Mouse (Mus musculus): ENCODE data around the gene Uroc1.

Gene Uroc1

DNA sequence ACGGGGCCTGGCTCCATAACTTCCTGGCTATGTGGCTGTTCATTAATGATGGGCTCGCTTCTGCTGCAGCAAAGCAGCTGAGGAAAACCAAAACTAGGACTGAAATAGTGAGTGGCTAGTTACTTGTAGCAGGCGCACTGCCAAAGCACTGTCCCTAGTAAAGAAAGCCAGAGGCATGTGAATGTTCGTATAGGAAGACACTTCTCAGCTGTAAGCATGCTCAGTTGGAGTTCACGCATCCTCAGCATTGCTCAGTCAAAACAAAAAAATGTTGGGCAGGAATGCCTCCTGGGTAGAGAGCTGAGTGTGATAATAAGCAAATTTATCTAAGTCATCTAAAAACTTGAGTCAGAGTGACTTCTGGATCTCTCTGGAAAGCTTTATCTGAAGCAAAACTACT lies 25.1 kb downstream of the Uroc1 start:
- no peak for DNase-seq

DNA sequence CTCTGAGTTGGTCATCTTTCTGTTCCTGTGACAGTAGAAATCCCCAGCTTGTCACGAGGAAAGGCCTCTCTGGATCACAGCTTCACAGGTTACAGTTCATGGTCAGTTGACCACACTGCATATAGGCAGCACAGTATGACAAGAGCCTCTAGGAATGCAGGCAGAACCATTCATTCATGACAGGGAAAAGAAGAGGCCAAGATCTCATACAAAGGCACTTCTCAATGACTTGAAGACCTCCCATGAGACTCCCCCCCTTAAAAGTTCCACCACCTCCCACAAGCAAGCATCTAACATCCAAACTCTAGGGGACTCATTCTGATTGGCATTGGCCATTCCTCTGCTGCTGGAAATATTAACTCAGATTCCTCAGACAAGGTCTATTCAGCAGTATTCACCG lies 26.4 kb downstream of the Uroc1 start:
- DNase-seq: no peak

DNA sequence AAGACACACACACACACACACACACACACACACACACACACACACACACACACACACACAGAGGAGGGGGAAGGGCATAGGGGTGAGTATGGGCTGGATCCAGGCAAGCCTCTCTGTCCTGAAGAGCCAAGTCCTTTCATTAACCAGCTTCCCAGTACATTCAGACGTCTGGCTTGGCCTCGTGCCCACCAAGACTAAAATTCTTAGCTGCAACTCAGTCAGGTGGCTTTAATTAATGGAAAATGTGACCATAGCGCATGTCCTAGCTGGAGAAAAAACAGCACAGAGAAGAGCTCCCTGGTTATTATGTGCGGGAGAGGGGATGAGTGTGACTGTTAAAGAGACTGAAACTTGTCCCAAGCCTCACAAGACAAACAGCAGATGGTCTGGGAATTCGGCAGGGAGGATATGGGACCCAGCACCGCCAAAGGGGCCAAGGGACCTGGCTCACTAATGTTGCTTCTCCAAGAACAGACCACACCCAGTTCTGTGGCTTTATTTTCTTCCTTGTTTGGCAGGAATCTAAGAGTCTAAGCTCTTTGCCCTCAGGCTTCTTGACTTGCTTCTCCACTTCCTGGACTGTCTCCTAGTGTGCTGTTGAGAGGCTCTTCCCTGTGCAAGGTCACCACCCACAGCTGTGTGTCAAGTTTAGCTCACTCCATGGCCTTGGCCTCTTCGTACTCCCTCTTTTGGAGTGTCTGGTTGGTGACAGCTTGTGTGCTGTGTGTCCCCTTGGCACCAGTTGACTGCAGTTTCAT lies 27.1 kb downstream of the Uroc1 start:
- DNase-seq: peak; percentile 17

DNA sequence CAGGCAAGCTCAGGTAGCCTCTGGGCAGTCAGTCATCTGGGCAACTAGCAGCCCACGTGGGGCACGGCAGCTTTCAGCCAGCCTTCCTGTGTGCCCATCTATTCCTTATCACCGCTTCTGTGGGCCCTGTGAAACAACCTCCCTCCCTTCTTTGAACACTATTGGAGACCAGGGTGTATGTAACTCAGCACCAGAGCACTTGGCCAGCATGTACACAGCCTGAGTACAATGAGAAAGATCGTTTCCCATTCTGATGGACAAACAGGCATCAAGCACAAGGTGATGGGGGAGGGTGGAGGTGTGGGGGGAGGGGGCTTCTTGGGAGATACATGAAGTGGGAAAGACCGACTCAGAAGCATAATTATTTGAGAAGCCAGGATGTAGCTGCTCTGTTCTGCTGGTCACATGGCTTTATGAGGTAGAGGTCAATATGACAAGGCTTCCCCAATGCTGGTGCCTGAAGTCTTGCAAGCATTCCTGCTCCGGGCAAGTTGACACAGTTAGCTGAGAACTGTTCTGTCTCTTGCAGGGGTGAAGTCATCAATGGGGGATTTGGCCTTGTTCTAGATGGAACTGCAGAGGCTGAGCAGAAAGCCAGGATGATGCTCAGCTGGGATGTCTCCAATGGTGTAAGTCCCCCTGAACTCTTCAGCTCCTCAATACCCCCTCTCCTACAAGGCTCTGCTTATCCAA lies 28.0 kb downstream of the Uroc1 start:
- no peak for DNase-seq

DNA sequence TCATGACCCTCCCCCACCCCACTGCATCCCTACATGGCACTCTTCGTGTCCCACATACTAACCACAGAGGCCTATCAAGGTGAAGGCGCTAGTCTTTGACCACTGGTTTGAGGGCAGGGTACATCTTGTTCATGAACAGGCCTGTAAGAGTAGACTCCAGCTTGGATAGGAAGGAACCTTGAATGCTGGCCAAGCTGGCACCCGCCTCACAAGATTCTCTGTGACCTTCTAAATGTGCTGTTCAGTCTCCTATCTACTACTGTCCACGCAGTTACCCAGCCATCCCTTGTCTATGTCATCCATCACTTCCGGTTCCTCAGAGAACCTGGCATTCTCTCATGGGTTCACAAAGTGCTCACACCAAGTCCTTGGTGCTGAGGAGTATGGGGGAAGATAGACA lies 30.2 kb downstream of the Uroc1 start:
- DNase-seq: no peak

DNA sequence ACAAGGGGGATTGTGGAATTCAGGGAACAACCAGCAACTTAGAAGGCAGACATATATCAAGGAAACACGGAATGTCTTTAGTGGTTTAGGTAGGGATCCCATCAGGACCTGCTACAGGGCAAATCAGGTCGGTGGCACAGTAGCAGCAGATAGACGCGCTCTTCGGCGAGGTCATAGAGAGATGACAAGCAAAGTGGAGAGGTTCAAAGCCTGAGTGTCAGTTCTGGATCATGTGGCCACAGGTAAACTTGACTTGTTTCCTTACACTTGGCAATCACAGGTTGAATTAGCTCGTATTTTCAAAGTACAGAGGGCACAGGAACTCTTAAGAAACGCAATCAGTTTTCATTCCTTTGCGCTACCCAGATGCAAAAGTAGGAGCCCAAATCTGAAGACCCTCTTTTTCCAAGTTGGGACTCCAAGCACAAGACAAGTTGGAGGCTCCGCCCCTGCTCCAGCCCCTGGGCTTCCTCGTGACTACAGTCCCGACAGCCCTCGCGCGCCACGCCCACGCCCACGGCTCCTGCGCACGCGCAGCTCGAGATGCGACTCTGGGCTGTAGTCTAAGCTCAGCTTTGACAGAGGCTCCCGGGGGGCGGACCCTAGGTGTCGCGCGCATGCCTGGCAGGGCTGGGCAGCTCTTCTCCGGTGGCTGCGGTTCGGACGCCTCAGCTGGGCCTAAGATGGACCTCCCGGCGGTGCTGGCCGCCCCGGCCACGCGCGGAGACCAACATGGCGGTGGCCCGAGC lies 36.1 kb downstream of the Uroc1 start, which contains the start of gene Zxdc:
Gene Zxdc, plus strand, starts transcription at position 517 of the 749 bp plus-strand sequence.
- peak; percentile 99 for DNase-seq

DNA sequence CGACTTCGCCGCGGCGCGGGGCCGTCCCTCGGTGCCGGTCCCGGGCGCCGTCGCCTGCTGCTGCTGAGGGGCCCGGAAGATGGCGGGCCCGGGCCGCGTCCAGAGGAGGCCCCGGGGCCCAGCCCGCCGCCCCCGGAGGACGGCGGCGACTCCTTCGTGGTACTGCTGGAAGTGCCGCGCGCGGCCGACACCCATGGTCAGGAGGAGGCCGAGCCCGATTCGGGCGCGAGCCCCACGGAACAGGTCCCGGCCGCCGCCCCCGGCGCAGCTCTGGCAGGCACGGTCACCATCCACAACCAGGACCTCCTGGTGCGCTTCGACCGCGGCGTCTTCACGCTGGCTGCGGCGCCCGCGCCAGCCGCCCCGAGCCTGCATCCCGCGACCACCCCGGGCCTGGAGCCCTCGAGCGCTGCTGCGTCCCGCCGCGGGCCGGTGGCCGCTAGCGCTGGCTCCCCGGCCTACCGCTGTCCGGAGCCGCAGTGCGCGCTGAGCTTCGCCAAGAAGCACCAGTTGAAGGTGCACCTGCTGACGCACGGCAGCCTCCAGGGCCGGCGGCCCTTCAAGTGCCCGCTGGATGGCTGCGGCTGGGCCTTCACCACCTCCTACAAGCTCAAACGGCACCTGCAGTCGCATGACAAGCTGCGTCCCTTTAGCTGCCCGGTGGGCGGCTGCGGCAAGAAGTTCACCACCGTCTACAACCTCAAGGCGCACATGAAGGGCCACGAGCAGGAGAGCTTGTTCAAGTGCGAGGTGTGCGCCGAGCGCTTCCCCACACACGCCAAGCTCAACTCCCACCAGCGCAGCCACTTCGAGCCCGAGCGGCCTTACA lies 36.9 kb downstream of the Uroc1 start:
- DNase-seq: no peak

DNA sequence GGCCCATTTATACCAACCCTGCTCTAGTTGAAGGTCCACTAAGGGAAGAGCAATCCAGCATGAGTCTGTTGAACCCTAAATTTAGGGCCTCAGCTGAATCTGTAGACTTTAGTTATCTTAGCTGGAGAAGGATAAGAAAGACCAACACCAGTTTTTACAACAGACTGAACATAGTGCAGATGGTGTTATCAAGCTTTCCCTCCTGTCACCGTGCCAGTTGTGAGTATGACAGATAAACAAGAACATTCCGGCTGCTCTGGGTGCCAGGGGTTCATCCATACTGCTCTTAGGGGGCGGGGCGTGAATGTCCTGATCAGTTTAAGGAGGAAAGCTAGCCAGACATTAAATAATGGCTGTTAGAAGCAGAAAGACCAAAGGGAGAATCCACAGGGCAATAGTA lies 41.6 kb downstream of the Uroc1 start:
- no peak for DNase-seq

DNA sequence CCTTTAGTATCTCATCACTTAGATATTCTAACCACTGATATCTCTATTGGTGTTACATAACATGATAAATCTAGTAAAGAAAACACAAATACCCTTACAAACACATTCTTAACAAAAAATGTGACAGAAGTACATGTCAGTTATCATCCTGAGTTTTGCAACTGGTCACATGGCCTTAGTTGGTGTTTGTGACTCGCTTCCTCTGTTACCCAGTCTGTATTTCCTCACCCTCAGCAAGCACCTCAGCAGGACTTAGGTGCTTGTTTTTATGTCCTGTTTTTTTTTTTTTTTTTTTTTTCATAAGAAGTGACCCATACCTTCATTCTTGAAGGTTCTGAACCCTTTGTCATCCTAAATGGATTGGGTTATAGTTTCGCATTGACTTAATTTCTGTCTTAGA lies 44.6 kb downstream of the Uroc1 start:
- no peak for DNase-seq

DNA sequence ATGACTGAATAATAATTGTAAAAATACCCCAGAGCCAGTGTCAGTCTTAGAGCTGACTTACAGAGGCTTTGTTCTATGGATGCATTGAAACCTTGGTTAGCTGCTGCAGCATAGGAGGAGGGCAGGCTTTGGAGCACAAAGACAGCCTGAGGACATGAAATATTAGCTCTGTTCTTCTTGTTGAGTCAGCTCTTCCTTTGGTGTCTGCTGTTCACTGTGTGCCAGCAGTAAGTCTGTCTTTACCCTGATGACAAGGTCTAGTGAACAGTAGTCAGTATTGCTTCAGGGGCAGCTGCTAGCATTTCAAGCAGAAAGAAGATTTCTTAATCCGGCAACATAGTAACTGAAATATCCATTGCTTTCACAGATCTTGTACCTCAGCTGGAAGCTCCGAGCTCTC lies 48.4 kb downstream of the Uroc1 start:
- no peak for DNase-seq

DNA sequence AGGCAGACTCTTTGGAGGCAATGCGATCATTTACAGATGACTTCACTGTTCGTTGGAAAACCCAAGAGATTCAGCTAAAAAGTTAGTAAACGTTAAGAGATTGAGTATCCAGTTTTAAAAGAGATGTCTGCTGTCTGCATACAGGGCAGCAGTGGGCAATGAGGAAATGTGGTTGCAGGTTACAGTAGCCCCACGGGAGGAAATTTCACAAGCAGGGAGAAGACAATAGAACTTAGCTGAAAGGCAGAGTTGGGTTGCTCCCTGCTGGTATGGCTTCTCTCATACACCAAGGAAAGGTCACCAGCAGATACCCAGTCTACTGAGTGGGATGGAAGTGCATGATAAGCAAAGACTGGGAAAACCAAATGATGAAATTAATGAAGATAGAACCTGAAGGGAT lies 57.5 kb downstream of the Uroc1 start:
- DNase-seq: no peak

DNA sequence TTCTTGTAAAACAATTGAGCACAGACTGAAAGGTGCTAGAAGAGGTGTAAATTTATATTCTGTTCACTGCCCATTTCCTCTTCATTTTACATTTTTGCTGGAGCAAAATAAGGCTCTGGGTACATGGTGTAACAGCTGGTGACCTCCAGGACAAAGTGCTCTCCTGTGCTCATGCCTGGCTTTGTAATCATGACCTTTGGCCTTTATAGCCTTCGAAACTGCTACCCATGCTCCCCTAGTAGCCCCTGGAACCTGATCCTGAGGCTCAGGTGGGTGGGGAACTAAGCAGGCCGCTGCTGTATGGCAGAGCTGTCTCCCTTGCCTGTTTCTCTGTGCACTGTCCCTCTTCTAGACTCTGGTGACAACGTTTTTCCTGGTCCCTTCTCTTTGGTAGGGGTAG lies 60.9 kb downstream of the Uroc1 start:
- no peak for DNase-seq

DNA sequence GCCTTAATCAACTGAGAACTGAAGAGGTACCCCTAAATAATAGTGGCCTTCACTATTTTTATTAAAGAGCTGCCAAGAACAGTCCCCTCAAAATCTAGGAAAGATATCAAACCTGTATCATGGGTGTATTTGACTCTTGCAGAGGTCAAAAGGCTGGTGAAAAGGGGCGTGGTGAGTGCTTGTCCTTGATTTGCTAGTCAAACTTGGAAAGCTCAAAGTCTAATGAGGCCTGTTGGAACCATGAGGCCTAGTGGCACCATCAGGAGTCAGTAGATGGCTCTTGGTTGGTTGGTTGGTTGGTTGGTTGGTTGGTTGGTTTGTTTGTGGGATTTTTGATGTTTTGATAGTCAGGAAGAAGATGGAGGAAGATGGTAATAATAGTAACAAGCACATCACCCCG lies 62.7 kb downstream of the Uroc1 start:
- no peak for DNase-seq

DNA sequence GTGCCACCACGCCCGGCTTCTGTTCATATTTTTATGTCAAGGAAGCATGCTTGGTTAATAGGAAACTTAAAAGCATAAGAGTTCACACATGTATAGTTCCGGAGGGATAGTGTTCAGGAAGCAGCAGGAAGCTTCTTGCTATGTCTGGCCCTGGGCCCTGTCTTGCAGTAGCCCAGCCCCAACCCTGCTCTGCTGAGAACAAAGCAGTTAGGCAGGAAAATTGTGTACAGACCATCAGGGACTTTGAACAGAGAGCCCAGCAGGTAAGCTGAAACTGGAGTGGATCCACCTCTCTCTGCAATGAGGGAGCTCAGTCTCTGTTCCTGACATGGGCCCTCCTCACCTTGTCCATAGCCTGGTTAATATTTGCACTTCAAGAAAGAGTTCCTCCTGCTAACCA lies 64.2 kb downstream of the Uroc1 start:
- no peak for DNase-seq

DNA sequence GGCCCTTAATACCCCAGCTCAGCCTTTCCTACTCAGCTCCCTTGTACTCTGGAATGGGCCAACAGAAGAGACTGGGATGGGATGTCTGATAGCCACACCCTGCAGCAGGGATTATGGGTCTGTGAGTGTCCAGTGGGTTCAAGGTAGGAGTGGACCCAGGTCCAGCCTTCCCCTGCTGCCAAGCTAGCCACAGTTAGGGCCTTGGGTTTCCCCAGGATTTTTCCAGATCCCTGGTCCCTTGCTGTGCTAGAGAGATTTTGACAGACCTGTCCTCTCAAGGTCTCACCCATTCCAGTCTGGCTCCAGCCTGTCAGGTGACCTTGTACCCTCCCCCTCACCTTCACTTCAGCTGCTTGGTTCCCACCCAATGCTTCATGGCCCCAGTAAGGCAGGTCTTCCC lies 75.5 kb downstream of the Uroc1 start:
- no peak for DNase-seq

DNA sequence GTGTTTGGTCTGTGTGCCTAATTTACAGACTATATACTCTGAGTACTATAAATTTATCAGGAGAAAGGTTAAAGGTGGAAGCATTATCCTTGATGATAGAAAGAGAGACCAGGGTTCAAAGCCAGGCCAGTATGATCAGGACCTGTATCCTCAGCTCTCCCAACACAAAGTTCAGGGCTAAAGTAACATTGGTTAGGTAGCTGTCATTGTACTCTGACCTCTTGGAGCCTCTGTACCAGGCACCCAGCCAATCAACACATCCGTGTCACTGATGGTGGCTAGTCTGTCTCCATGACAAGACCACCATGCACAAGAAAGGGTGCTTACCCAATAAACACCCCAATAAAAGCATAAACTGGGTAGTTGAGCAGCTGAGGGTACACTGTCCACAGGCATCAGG lies 77.9 kb downstream of the Uroc1 start:
- DNase-seq: no peak

DNA sequence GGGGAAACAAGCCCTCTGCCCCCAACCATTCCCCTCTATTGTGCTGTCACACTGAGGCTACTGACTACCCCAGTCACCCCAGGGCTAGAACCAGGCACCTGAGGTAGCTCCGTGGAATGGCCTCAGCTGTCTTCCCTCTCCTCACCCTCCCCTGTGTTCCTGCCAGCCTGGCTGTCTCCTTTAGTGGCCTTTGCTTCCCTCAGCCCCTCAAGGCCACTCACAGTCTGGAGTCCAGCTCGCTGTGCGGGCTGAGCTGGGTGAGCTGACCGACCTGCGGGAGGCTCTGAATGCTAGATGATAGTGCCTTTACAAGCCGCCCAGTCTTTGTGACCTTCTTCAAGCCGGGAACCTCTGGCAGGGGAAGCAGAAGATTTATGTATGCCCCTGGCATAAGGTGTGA lies 78.8 kb downstream of the Uroc1 start:
- no peak for DNase-seq

Data from cerebellum, adult 8-10 months (tissue).